Mouse (Mus musculus): ENCODE measurements around the gene Zfp524. TPM values are rescaled to one million over a fixed set of nuclear protein-coding genes. Genes with fewer than 3 reads are reported as not detected.
"Not testable (repeated sequence)": the region's sequence is repeated elsewhere in the genome, so short reads cannot be mapped to it uniquely, and the experiment has no call there.

Gene Zfp524
- total and polyA plus RNA-seq, 2 experiments = 6.7 to 38.3 TPM

DNA sequence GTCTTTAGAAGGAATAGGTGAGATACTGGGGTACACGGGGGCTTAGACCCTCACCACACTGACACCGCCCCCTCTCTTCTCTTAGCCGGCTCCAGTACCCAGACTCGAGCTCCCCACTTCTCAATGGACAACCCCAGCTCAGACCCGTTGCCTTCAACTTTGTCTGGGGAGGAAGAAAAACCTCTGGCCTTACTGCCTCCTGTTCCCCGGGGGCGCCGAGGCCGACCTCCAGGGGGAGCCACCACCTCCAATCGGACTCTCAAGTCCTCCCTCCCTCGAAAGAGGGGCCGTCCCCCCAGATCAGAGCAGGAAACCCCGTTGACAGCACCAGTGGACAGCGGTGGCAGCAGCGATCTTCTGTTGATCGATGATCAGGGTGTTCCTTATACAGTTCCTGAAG, 3.1 kb downstream of the Zfp524 start:
- WGBS = 91% methylated on average over 16 of the region's 16 CpGs
- H3K27ac ChIP-seq (replicated peaks; ENCODE audit: insufficient read depth, low read depth, low read length) = no peak overlapping the region
- peaks cover 11% of the 10 kb centered on the region for H3K4me1 ChIP-seq (ENCODE audit: control insufficient read depth, insufficient read depth, low read length)

DNA sequence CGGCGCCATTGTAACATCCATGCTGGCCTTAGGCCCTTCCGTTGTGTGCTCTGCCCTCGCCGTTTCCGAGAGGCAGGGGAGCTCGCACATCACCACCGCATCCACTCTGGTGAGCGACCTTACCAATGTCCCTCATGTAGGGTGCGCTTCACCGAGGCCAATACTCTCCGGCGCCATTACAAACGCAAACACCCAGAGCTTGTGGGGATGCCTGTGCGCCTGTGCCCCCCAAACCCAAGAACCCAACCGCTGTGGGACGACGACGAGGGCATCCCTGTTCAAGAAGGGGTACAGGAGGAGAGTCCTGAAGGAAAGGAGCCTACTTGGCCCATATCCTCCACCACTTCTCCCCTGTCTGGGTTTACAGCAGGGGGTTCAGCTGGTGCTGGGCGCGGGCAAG, 3.7 kb downstream of the Zfp524 start:
- Histone ChIP-seq H3K27me3 (ENCODE audit: control insufficient read depth, insufficient read depth, low read length) (no peaks in the 10 kb centered on the region), H3K36me3 (ENCODE audit: control insufficient read depth, insufficient read depth, low read length) (peaks cover 2% of the 10 kb centered on the region; the same call in 1 of the 2 replicates), H3K27ac (replicated peaks; ENCODE audit: insufficient read depth, low read depth, low read length) (no peak overlapping the region), H3K4me1 (ENCODE audit: control insufficient read depth, insufficient read depth, low read length) (peaks cover 12% of the 10 kb centered on the region), H3K79me2 (ENCODE audit: control insufficient read depth, insufficient read depth, low read length) (peaks cover 11% of the 10 kb centered on the region; the same call in 1 of the 2 replicates), H3K4me3 (ENCODE audit: insufficient read depth, low read depth, low read length) (no peak overlapping the region), H3K9ac (ENCODE audit: low read depth, low read length) (no peak overlapping the region)
- 97% methylated on average over 21 of the region's 21 CpGs for WGBS
- no peak for DNase-seq (ENCODE audit: extremely low read depth, low read depth, low spot score)
- TF ChIP-seq POLR2A (IDR thresholded peaks at IDR 0.05; ENCODE audit: extremely low read depth, insufficient read depth, low read length) (no peak), CTCF (IDR thresholded peaks at IDR 0.05; ENCODE audit: low read depth, low read length) (no peak)

More for the DNA sequence above, 3.1 kb downstream of the Zfp524 start:
- no peak overlapping the region for H3K4me3 ChIP-seq (ENCODE audit: insufficient read depth, low read depth, low read length)
- DNase-seq (ENCODE audit: extremely low read depth, low read depth, low spot score) = no peak
- peaks cover 6% of the 10 kb centered on the region; the same call in 1 of the 2 replicates for H3K79me2 ChIP-seq (ENCODE audit: control insufficient read depth, insufficient read depth, low read length)
- no peaks in the 10 kb centered on the region for H3K27me3 ChIP-seq (ENCODE audit: control insufficient read depth, insufficient read depth, low read length)
- H3K36me3 ChIP-seq (ENCODE audit: control insufficient read depth, insufficient read depth, low read length) = 0 out of 2 replicates have a peak, but pooled peaks cover 3% of the 10 kb centered on the region
- no peak overlapping the region for H3K9ac ChIP-seq (ENCODE audit: low read depth, low read length)
- TF ChIP-seq CTCF (IDR thresholded peaks at IDR 0.05; ENCODE audit: low read depth, low read length) = 0 out of 2 replicates have a peak, but pooled peaks have one; percentile 2
- no peak for TF ChIP-seq POLR2A (IDR thresholded peaks at IDR 0.05; ENCODE audit: extremely low read depth, insufficient read depth, low read length)

DNA sequence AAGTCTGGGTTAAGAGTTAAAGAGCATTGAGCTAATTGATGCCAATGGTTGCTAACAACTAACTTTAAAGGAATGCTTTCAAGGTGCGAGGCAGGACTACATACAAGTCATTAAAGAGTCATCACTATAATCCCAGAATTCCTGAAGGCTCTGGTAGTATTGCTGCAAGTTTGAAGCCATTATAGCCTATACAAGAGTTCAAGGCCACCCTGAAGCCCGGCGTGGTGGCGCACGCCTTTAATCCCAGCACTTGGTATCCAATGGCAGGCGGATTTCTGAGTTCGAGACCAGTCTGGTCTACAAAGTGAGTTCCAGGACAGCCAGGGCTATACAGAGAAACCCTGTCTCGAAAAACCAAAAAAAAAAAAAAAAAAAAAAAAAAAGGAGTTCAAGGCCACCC, 5.4 kb downstream of the Zfp524 start:
- not testable (repeated sequence) for H3K4me3 ChIP-seq (ENCODE audit: insufficient read depth, low read depth, low read length); H3K27me3 ChIP-seq (ENCODE audit: control insufficient read depth, insufficient read depth, low read length); DNase-seq (ENCODE audit: extremely low read depth, low read depth, low spot score); H3K36me3 ChIP-seq (ENCODE audit: control insufficient read depth, insufficient read depth, low read length)
- H3K79me2 ChIP-seq (ENCODE audit: control insufficient read depth, insufficient read depth, low read length) = peaks cover 20% of the 10 kb centered on the region; the same call in 1 of the 2 replicates
- peaks cover 12% of the 10 kb centered on the region for H3K4me1 ChIP-seq (ENCODE audit: control insufficient read depth, insufficient read depth, low read length)
- H3K27ac ChIP-seq (replicated peaks; ENCODE audit: insufficient read depth, low read depth, low read length) = 0 out of 2 replicates have a peak overlapping the region, but pooled peaks have one; percentile 35
- 15% methylated on average over 8 of the region's 8 CpGs for WGBS
- peak overlapping the region; percentile 21; the same call in 1 of the 2 replicates for H3K9ac ChIP-seq (ENCODE audit: low read depth, low read length)

DNA sequence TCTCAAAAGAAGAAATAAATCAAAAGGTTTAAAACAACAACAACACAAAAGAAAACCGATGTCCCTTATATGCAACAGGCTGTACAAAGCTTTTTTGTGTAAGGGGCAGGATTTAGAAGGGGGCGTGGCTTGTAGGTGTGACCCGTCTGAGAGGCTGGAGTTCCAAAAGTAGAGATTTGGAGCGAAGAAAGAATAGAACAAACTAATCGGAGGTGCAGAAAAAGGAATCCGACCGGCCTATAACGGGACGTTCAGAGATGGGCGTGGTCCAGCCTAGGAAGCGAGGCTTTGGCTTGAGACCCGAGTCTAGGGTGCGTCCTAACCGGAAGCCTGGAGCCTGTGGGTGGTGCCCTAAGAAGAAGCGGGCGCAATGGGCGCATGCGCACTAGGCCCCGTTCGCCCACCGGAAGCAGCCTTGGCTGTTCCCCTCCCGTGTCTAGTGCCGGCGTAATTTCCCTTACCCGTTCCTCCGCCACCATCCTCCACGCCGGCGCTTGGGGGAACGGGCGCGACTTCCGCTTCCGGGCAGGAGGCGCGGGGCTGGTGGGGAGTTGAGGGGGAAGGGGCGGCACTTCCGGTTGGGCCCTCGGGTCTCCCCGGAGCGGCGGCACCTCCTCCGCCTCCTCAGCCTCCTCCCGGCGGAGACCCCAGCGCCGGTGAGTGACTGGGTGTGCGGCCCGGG, 5.9 kb downstream of the Zfp524 start, which contains the start of the genes Zfp865 and Ccdc106:
Zfp865 (plus strand) TSS at position 377 of the 682 bp plus-strand sequence.
Ccdc106 (plus strand) TSS at position 554 of the 682 bp plus-strand sequence.
- Histone ChIP-seq H3K4me1 (ENCODE audit: control insufficient read depth, insufficient read depth, low read length) (peaks cover 12% of the 10 kb centered on the region), H3K79me2 (ENCODE audit: control insufficient read depth, insufficient read depth, low read length) (peaks cover 20% of the 10 kb centered on the region; the same call in 1 of the 2 replicates), H3K9ac (ENCODE audit: low read depth, low read length) (peak within 1 kb of the TSS; percentile 78), H3K36me3 (ENCODE audit: control insufficient read depth, insufficient read depth, low read length) (peaks cover 4% of the 10 kb centered on the region; the same call in 1 of the 2 replicates), H3K27ac (replicated peaks; ENCODE audit: insufficient read depth, low read depth, low read length) (peak within 1 kb of the TSS; percentile 82), H3K4me3 (ENCODE audit: insufficient read depth, low read depth, low read length) (peak within 1 kb of the TSS; percentile 66), H3K27me3 (ENCODE audit: control insufficient read depth, insufficient read depth, low read length) (no peaks in the 10 kb centered on the region)
- under 1% methylated on average over 49 of the region's 49 CpGs for WGBS
- peak; percentile 94 for DNase-seq (ENCODE audit: extremely low read depth, low read depth, low spot score)
- TF ChIP-seq CTCF (IDR thresholded peaks at IDR 0.05; ENCODE audit: low read depth, low read length) (no peak), POLR2A (IDR thresholded peaks at IDR 0.05; ENCODE audit: extremely low read depth, insufficient read depth, low read length) (peak; percentile 45)

DNA sequence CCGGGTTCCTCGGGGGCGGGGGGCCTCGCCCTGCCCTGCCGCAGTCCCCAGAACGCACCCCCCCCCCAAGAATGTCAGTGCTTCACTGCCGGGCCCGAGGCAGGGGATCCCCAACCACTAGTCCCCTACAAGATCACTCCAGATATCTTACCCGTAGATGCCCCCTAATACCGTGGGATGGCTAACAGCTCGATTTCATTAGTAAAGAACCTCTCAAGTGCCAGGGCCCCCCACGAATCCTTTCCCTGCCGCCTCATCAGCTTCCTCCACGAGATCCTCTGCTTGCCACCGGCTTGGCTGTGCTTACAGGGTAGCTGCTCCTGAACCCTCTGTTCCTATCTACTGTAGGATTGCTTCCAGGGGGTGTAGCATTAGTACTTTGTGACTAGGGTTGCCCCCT, 6.5 kb downstream of the Zfp524 start:
- Histone ChIP-seq H3K27me3 (ENCODE audit: control insufficient read depth, insufficient read depth, low read length) (no peaks in the 10 kb centered on the region), H3K79me2 (ENCODE audit: control insufficient read depth, insufficient read depth, low read length) (peaks cover 23% of the 10 kb centered on the region; the same call in 1 of the 2 replicates), H3K4me3 (ENCODE audit: insufficient read depth, low read depth, low read length) (peak overlapping the region; percentile 66), H3K9ac (ENCODE audit: low read depth, low read length) (peak overlapping the region; percentile 78), H3K4me1 (ENCODE audit: control insufficient read depth, insufficient read depth, low read length) (peaks cover 12% of the 10 kb centered on the region), H3K36me3 (ENCODE audit: control insufficient read depth, insufficient read depth, low read length) (peaks cover 4% of the 10 kb centered on the region; the same call in 1 of the 2 replicates), H3K27ac (replicated peaks; ENCODE audit: insufficient read depth, low read depth, low read length) (peak overlapping the region; percentile 82)
- DNase-seq (ENCODE audit: extremely low read depth, low read depth, low spot score) = no peak
- TF ChIP-seq POLR2A (IDR thresholded peaks at IDR 0.05; ENCODE audit: extremely low read depth, insufficient read depth, low read length) (no peak), CTCF (IDR thresholded peaks at IDR 0.05; ENCODE audit: low read depth, low read length) (no peak)
- under 1% methylated on average over 14 of the region's 15 CpGs for WGBS

DNA sequence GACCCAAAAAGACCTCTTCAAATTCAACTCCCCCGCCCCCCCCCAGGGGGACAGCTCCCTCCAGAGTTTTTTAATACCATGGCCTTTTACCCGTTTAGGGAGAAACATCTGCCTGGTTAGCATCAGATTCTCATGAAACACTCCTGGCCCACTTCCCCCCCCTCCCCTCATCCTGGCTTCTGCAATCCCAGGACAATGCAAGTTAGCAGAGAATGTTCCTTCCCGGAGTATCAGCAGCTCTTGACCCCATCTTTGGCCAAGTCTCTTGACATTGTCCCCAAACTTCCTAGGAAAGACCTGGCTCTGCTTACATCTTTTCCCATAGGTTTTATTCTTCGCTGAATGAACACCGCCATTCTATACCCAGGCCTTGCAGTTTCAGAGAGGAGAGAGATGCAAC, 7.0 kb downstream of the Zfp524 start:
- no peak for DNase-seq (ENCODE audit: extremely low read depth, low read depth, low spot score)
- TF ChIP-seq POLR2A (IDR thresholded peaks at IDR 0.05; ENCODE audit: extremely low read depth, insufficient read depth, low read length) (no peak), CTCF (IDR thresholded peaks at IDR 0.05; ENCODE audit: low read depth, low read length) (no peak)
- peak overlapping the region; percentile 82 for H3K27ac ChIP-seq (replicated peaks; ENCODE audit: insufficient read depth, low read depth, low read length)
- peaks cover 23% of the 10 kb centered on the region; the same call in 1 of the 2 replicates for H3K79me2 ChIP-seq (ENCODE audit: control insufficient read depth, insufficient read depth, low read length)
- WGBS = 41% methylated on average over 5 of the region's 5 CpGs
- H3K27me3 ChIP-seq (ENCODE audit: control insufficient read depth, insufficient read depth, low read length) = no peaks in the 10 kb centered on the region
- H3K36me3 ChIP-seq (ENCODE audit: control insufficient read depth, insufficient read depth, low read length) = peaks cover 4% of the 10 kb centered on the region; the same call in 1 of the 2 replicates
- H3K4me1 ChIP-seq (ENCODE audit: control insufficient read depth, insufficient read depth, low read length) = peaks cover 12% of the 10 kb centered on the region
- H3K9ac ChIP-seq (ENCODE audit: low read depth, low read length) = peak overlapping the region; percentile 10; the same call in 1 of the 2 replicates
- H3K4me3 ChIP-seq (ENCODE audit: insufficient read depth, low read depth, low read length) = peak overlapping the region; percentile 66
